8 mouse cellular contexts compared by ENCODE assay signal in the genomic region with DNA sequence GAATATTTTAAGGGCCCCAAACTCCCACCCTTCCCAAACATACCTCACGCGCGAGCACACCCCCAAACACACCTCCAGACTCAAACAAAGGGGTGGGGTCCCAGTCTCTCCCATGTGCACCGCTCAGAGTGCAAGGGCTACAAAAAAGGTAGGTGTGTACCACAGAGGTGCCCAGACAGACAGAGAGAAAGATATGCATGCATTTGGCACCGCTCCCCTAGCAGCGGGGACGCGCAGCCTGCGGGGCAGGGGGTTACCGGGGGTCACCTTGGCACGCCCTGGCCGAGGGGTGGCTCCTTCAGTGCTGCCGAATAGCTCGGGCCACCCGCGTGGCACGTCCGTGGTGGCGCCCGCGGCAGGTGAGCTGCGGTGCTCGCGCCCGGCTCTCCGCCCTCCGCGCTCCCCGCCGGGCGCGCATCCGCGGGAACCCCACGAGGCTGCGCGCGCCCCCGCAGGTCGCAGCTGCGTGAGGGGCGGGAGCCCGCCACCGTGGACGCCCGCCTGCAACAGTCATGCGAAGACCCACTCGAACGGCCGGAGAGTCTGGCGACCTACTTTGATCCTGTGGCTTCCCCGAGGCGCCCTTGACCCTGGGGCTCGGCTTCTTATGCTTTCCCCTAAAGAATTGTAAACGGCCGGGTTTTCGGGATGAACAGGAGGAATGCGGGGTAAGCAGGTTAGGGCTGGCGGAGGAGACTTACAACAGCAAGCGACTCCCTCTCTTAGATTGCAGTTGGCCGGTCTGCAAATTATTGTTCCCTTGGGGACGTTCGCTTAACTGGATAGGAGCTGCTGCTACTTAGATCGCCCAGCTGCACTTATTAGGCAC. TPM values are rescaled to one million over a fixed set of nuclear protein-coding genes. Genes with fewer than 3 reads are reported as not detected.
DNase-seq lines count a peak whose midpoint lies in the region; ATAC-seq and TF ChIP-seq lines count a peak whose summit lies in the region.

TSS of gene Gpr12 (minus strand) at position 762 of the 829 bp plus-strand sequence.

- H3K9ac ChIP-seq in heart, embryonic 12.5 days, result 0 out of 2 replicates have a peak within 1 kb of the TSS, but pooled peaks have one; percentile 9
- peak within 1 kb of the TSS; percentile 60 for H3K9ac ChIP-seq in forebrain, embryonic 12.5 days
- peak within 1 kb of the TSS; percentile 54 for H3K9ac ChIP-seq in midbrain, embryonic 11.5 days (ENCODE audit: low read length)

- no peaks in the 10 kb centered on the region for H3K36me3 ChIP-seq in heart, embryonic 12.5 days
- H3K36me3 ChIP-seq in forebrain, embryonic 12.5 days (replicated peaks), result no peaks in the 10 kb centered on the region
- no peaks in the 10 kb centered on the region for H3K36me3 ChIP-seq in midbrain, embryonic 11.5 days (ENCODE audit: control insufficient read depth, insufficient read depth, low read length)

- peak within 1 kb of the TSS; percentile 52 for H3K4me3 ChIP-seq in heart, embryonic 12.5 days
- peak within 1 kb of the TSS; percentile 60 for H3K4me3 ChIP-seq in forebrain, embryonic 12.5 days (replicated peaks)
- H3K4me3 ChIP-seq in midbrain, embryonic 11.5 days (ENCODE audit: low read depth, low read length), result peak within 1 kb of the TSS; percentile 53

- ATAC-seq in heart, embryonic 12.5 days (ENCODE audit: insufficient number of reproducible peaks, low FRiP score), result peak; percentile 22; the same call in 1 of the 2 replicates
- ATAC-seq in Patski, result peak; percentile 35
- peak; percentile 73 for ATAC-seq in forebrain, embryonic 12.5 days (ENCODE audit: low FRiP score)
- ATAC-seq in midbrain, embryonic 11.5 days (ENCODE audit: low FRiP score), result peak; percentile 72

- no peak for TF ChIP-seq CTCF in Patski (IDR thresholded peaks at IDR 0.05)

- POLR2A ChIA-PET in Patski (lab: Charles Lee), result no interaction called here

- intact Hi-C loops in heart, postnatal 25 days (cut with DNase I), result no loop called here

- CTCF ChIA-PET in Patski (lab: Charles Lee), result no interaction called here

- no peaks in the 10 kb centered on the region for H3K9me3 ChIP-seq in heart, embryonic 12.5 days (replicated peaks)
- no peaks in the 10 kb centered on the region for H3K9me3 ChIP-seq in forebrain, embryonic 12.5 days
- H3K9me3 ChIP-seq in midbrain, embryonic 11.5 days (ENCODE audit: control insufficient read depth, low read length), result no peaks in the 10 kb centered on the region

- DNase-seq in heart, postnatal 25 days (ENCODE audit: low spot score), result no peak
- DNase-seq in Patski (ENCODE audit: low read depth, low spot score), result no peak
- DNase-seq in kidney, postnatal 25 days, result peak; percentile 6 to 33
- peak; percentile 91 for DNase-seq in midbrain, embryonic 11.5 days (ENCODE audit: low spot score, missing footprints)
- no peak for DNase-seq in urinary bladder, adult 2 months (ENCODE audit: low spot score)
- DNase-seq in urinary bladder, postnatal 14 days (ENCODE audit: low spot score), result no peak

- in situ Hi-C loops in Patski (cut with MboI; ENCODE audit: low pct_unique_long_range_greater_than_20kb), result loop anchor here (10.0 kb wide), 1 partner anchor 230 kb away; no protein-coding TSS in a partner anchor

- peak within 1 kb of the TSS; percentile 87 for H3K4me2 ChIP-seq in heart, embryonic 12.5 days
- peak within 1 kb of the TSS; percentile 96 for H3K4me2 ChIP-seq in forebrain, embryonic 12.5 days
- peak within 1 kb of the TSS; percentile 96 for H3K4me2 ChIP-seq in midbrain, embryonic 11.5 days

- whole genome bisulfite sequencing in heart, embryonic 12.5 days, result 2% methylated on average over 64 of the region's 64 CpGs
- WGBS in forebrain, embryonic 12.5 days, result 1% methylated on average over 63 of the region's 64 CpGs
- WGBS in midbrain, embryonic 11.5 days, result under 1% methylated on average over 58 of the region's 64 CpGs

- H3K27me3 ChIP-seq in heart, embryonic 12.5 days (replicated peaks), result peaks cover 74% of the 10 kb centered on the region
- peaks cover 49% of the 10 kb centered on the region for H3K27me3 ChIP-seq in Patski
- peaks cover 67% of the 10 kb centered on the region for H3K27me3 ChIP-seq in forebrain, embryonic 12.5 days
- H3K27me3 ChIP-seq in midbrain, embryonic 11.5 days (ENCODE audit: control insufficient read depth, insufficient read depth, low read length), result peaks cover 36% of the 10 kb centered on the region

- H3K27ac ChIP-seq in heart, embryonic 12.5 days (ENCODE audit: poor library complexity, severe bottlenecking), result no peak within 1 kb of the TSS
- no peak within 1 kb of the TSS for H3K27ac ChIP-seq in forebrain, embryonic 12.5 days
- no peak within 1 kb of the TSS for H3K27ac ChIP-seq in midbrain, embryonic 11.5 days (ENCODE audit: low read depth, low read length)

- peaks cover 9% of the 10 kb centered on the region for H3K4me1 ChIP-seq in heart, embryonic 12.5 days (replicated peaks)
- H3K4me1 ChIP-seq in forebrain, embryonic 12.5 days, result peaks cover 10% of the 10 kb centered on the region; the same call in 1 of the 2 replicates
- H3K4me1 ChIP-seq in midbrain, embryonic 11.5 days (ENCODE audit: control insufficient read depth, insufficient read depth, low read length), result peaks cover 6% of the 10 kb centered on the region; the same call in 1 of the 2 replicates

RNA-seq across cellular contexts. Expression of gene Gpr12, which starts in this region (rescaled TPM):
- polyA plus RNA-seq in heart, embryonic 12.5 days (2016; fragmentation: Nextera tagmentation; extraction: Ambion mirVana), result not detected in 2 replicates
- total RNA-seq in heart, postnatal 25 days (2021), result under 1 TPM in 1 of 2 experiments, not detected in 1; 0.11 TPM
- polyA plus RNA-seq in Patski (2021), result 0.03 TPM
- 0.93 and 1.1 TPM in 2 replicates for polyA plus RNA-seq in forebrain, embryonic 12.5 days (2016; fragmentation: Nextera tagmentation; extraction: Ambion mirVana)
- polyA plus RNA-seq in midbrain, embryonic 11.5 days (2014; fragmentation: Nextera tagmentation; extraction: Ambion mirVana), result 0.36 and 0.39 TPM in 2 replicates
- polyA plus RNA-seq in urinary bladder, adult 2 months (2012; rRNA removed), result not detected in 2 replicates

Comparison
In these comparisons a context has a peak if more than half of its experiments do, and no peak if none do; other contexts are left out.
1. Peak in ATAC-seq, H3K4me3 ChIP-seq, H3K9ac ChIP-seq and H3K4me2 ChIP-seq in heart, embryonic 12.5 days; RNA of the gene not detected or under 1 TPM.
2. Peak in ATAC-seq in Patski; RNA of the gene not detected or under 1 TPM.
3. Peak in DNase-seq, ATAC-seq, H3K4me3 ChIP-seq, H3K9ac ChIP-seq and H3K4me2 ChIP-seq in midbrain, embryonic 11.5 days; RNA of the gene not detected or under 1 TPM.
4. ATAC-seq: peak in every context shown above with its lines; median percentile 73 in forebrain, embryonic 12.5 days; 72 in midbrain, embryonic 11.5 days; 35 in Patski; 22 in heart, embryonic 12.5 days.
5. H3K9ac ChIP-seq: peak in every context shown above with its lines; median percentile 60 in forebrain, embryonic 12.5 days; 54 in midbrain, embryonic 11.5 days; 9 in heart, embryonic 12.5 days.
6. DNase-seq: peak in kidney, postnatal 25 days (2 of 2); none in heart, postnatal 25 days (single experiment), Patski (single experiment), urinary bladder, adult 2 months (single experiment) and urinary bladder, postnatal 14 days (single experiment).
7. Peak in every context shown above with its lines, with median percentiles within 50 percentile points of each other: H3K4me2 ChIP-seq and H3K4me3 ChIP-seq.